Mouse (Mus musculus): ENCODE data around the gene Rab5b. TPM values are rescaled to one million over a fixed set of nuclear protein-coding genes. Genes with fewer than 3 reads are reported as not detected.
A peak's percentile ranks its signal among the peaks of the same experiment; 100 is the strongest.

Rab5b gene
- total RNA-seq, 2 experiments from 2014 or later = 82.7 to 83.2 TPM

DNA sequence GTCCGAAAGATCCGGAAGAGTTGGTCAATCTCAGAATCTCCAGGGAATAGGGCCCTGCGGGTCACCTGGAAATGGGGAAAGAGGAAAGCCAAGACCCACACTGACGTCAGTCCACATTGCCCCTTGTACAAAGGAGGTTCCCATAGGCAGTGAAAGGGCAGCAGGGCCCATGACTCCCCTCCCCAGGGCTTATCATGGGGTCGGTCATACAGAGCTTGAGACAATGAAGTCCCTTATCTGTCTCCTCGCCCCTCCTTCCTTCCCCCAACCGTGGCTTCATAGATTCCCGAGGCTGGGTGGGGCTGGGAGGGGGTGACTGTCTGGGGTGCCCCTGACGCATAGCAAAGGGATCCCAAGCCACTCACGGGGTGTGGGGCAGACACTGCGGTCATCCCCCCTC is 3.5 kb upstream of the Rab5b start:
- no peak for DNase-seq

DNA sequence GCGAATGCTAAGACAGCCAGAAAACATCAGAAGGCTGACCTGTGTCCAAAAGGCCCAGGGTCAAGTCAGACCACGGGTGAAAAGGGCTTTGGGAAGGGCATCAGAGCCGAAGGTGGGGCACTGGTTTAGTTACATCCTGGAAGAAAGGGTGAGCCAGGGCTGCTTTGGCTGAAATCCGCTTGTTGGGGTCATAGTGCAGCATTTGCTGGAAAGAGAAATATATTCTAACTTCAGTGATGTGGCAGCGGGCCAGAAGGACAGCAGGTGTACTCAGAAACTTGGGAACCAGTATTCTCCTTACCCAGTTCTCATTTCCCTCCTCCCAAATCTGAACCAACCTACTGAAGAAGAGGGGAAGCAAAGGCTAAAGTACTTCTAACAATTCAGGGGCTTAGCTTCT is 2.9 kb upstream of the Rab5b start:
- DNase-seq = no peak

DNA sequence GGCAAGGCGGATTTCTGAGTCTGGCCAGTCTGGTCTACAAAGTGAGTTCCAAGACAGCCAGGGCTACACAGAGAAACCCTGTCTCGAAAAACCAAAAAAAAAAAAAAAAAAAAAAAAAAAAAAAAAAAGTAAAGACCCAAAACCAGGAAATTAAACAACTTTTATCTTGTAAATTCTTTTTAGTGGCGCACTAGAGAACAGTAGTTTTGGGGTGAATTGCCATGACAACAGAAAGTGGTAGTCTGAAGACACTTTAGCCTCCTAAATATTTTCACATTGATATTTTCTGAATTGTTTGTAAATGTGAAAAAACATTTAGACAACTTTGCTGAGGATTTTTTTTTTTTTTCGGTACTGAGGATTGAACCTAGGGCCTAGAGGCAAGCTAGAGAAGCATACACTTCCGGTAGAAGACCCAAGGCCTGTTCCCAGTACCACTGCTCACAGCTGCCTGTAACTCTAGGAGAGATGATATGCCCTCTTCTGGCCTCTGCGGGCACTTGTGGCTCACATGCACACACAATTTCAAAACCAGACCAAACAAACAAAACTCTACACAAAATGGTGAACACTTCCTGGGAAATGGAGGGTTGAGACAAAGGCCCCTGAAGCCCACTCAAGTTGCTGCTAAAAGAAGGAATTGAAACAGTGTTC is 1.1 kb upstream of the Rab5b start:
- DNase-seq = no peak

GRCm38 (mm10) chr10:128695411-128695991 is 563 bp downstream of the Rab5b start:
- no peak for DNase-seq

DNA sequence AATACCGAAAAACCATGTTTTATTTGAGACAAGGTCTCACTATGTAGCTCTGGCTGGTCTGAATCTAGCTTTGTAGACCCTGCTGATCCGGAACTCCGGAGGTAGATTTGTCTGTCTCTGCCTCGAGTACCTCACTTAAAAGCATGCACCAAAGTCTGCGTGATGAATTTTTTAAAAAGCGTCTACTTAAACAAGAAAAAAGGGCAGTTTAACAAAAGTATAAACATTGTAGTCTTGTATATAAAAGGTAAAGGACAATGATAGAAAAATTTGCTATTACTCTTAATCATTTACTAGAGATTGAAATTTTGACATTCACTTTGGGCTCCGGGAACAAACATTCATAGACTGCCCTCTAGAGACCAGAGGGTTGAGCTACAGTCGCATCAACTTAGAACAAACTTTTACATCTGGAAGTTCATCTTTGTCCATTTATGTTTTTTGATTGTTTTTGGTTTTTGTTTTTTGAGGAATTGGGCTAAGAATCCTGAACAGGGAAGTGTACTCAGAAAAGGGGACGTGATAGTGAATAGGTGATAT is 21.5 kb downstream of the Rab5b start:
- DNase-seq = no peak

DNA sequence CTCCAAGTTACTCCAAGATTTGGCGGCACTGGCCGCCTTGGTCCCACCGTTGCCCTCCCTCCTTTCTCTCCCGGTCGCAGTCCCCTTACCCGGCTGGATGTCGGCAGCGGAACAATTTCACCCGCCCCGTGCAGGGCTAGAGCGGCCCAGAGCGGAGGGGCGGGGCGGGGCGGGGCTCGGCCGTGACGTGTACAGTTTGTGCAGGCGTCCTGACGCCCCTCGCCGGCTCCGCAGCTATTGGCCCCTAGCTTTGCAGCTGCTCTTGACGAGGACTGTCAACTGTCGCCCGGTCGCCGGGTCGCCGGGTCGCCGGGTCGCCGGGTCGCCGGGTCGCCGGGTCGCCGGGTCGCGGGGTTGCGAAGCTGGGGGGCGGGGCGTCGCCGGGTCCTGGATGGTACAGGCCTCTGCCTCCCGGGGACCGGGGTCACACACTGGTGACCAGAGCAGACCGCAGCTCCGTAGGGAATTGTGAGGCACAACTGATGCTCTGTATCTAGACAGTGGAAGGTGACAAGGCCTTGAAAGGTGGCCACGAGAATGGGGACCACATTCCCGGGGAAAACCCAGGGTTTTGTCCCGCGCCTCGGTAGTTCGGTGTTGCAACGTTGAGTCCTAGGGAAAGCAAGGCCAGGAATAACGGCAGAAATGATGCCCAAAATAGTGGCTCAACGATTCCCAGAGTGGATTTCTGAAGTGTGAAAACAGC is 22.1 kb downstream of the Rab5b start, which contains the start of gene Suox:
Gene Suox (minus strand): TSS at position 311 of the 706 bp plus-strand sequence.
- DNase-seq = peak; percentile 78

GRCm38 (mm10) chr10:128671148-128671547 is 24.9 kb downstream of the Rab5b start:
- no peak for DNase-seq

GRCm38 (mm10) chr10:128668790-128669672 is 27.0 kb downstream of the Rab5b start:
- DNase-seq = peak; percentile 35

DNA sequence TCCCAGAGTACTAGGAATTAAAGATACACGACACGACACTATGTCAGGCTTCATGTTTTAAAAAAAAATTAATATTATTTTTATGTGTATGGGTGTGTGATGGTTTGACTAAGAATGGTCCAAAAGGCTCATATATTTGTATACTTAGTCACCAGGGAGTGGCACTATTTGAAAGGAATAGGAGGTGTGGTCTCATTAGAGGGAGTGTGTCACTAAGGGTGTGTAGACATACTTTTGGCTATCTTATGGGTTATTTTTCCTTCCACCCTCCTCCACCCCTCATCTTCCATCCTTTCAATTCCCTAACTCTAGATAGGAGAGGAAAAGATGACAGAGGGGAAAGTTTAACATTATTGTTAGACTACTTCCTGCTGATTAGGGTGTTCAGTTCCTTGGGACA is 30.3 kb downstream of the Rab5b start:
- DNase-seq = no peak

- no peak for DNase-seq
These were observed 30.8 kb downstream of the Rab5b start for GRCm38 (mm10) chr10:128665307-128665706.

DNA sequence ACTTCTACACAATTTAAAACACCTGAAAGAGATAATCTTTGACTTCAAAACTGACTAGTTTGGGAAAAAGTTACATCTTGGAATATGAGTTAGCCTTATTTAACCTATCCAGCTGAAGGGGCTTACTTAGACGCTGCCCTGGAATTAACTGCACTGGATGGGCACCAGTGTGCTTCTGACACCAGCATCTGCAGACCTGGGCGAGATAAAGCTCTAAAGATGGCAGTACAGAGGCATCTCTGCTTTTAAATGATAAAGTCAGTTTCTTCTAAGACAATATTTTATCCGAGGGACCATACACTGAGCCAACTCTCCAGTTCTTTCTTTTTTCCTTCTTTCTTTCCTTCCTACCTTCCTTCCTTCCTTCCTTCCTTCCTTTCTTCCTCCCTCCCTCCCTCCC is 31.3 kb downstream of the Rab5b start:
- no peak for DNase-seq

GRCm38 (mm10) chr10:128663441-128664220 is 32.4 kb downstream of the Rab5b start:
- DNase-seq = no peak

DNA sequence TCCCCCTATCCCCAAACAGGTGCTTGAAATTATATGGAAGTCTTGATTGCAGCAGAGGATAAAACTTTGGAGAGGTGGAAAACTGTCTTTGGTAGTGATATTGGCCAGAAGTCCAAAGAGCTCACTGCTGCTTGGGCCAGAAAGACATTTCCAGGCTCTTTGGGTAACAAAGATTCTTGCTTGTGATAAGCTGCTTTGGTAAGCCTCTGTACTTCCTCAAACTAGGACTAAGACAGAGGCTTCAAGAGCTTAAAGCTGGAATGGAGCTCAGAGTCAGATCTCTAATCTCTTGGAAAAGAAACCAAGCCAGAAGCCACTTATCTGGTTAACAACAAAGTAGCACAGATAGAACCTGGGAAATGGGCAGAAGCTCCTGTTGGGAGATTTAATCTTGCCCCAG is 33.6 kb downstream of the Rab5b start:
- DNase-seq = no peak

GRCm38 (mm10) chr10:128659490-128659889 is 36.6 kb downstream of the Rab5b start:
- DNase-seq = no peak

DNA sequence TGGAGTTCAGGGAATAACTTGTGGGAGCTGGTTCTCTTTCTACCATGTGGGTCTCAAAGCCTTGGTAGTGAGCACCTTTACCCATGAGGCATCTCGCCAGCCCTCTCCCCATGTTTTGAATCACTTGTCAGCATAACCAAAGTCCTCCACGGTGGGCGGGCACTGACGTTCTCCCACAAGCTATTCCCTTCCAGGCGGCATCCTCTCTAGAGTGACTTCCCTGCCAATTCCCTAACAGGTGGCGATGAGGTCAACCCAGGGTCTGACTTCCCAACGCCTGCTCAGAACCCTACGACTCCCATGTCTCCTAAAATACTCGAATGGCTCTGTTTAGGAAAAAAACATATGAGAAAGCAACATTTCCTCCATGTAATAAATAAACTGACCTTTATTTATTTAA is 38.2 kb downstream of the Rab5b start:
- no peak for DNase-seq

DNA sequence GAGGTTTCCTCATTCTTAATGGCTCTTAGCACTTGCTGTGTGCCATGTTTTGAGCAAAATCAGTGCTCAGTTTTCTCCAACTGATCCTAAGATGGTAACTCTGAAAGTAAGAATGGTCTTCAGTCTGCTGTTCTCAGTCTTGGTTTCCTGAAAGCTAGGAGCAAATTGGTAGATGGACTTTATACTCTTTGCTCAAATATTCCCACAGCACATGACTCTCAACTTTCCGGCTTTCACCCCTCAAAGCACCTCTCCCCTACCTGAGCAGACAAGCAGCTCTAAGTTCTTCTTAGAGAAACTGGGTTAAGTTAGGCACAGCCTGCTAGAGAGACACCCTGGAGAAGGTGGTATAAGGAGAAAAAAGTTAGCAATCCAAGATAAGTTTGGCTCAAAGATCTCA is 39.3 kb downstream of the Rab5b start:
- no peak for DNase-seq

GRCm38 (mm10) chr10:128655254-128655653 is 40.8 kb downstream of the Rab5b start:
- no peak for DNase-seq

DNA sequence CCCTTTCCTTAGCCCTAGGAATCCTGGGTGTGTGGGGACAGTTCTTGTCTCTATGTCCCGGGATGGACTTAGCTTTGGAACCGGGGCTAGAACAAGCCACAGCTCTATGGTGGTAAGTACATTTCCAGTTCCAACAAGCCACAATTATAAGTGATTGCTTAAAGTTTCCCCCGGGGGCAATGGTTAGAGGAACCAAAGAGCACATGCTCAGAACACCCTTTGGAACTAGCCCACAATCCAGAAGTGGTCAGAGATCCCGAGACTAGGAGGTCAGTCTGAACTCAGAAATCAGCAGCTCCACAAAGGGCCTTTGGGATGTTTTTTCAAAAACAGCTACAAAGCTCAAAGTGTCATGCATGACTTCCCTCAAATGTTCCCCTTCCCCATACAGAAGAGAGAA is 42.2 kb downstream of the Rab5b start:
- no peak for DNase-seq

DNA sequence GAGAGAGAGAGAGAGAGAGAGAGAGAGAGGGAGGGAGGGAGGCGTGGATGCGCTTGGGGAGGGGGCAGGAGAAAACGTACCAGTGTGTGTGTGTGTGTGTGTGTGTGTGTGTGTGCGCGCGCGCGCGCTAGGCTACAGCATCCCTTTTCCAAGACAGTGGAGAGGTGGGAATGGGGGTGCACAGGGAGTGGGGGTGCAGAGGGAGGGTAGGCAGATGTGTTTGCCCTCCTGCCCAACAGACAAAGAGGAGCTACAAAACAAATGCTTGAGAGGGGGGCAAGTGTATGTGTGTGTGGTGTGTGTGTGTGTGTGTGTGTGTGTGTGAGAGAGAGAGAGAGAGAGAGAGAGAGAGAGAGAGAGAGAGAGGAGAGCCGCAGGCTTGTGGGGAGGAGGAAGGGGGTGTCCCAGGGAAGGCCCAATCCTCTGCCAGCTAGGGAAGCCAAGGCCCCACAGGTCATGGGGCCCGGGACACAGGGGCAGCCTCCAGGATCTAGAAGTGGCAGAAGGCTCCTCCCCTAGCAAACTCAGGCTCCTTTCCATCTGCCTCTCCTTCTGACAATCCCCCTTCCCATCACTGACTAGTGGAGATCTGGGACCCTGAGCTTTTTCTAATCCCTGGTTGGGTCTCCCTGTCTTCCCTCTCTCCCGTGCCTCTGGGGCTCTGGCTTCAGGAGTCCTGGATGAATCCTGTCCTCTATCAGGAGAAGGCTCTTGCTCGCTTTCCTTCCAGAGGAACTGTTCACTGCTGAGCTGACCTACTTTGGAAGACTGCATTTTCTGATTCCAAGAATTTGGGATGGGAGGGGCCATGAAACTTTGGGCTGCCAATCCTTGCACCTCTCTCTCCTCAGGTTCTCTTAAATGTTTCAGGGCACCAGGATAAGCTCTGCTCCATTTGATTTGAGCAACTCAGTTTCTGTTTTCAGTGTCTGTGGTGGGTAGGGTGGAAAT is 49.6 kb downstream of the Rab5b start:
- DNase-seq = peak; percentile 31

All from gastrocnemius, postnatal 10 days (tissue).